Mouse (Mus musculus) small intestine, adult 2 months (tissue): ENCODE results near the gene Bcl2a1c. TPM values are rescaled to one million over a fixed set of nuclear protein-coding genes. Genes with fewer than 3 reads are reported as not detected.
"Not testable (repeated sequence)": the region's sequence is repeated elsewhere in the genome, so short reads cannot be mapped to it uniquely, and the experiment has no call there.

Source experiments
- H3K27ac ChIP-seq: fragments of 200-500 bp; 2 replicates; pipeline ENCODE4 v1.5.1; 2012; ENCODE audit warnings: low read depth, low read length, control low read depth, inconsistent platforms; ENCODE audit not compliant: insufficient read depth
- H3K27me3 ChIP-seq: fragments of 200-500 bp; 2 replicates; pipeline ENCODE4 v1.6.1; 2012; ENCODE audit warnings: mild to moderate bottlenecking, moderate library complexity, low read length, inconsistent platforms; ENCODE audit not compliant: control insufficient read depth, insufficient read depth
- H3K36me3 ChIP-seq: fragments of 200-500 bp; 2 replicates; pipeline ENCODE4 v1.6.1; 2012; ENCODE audit warnings: mild to moderate bottlenecking, low read length, control low read depth, inconsistent platforms; ENCODE audit not compliant: control insufficient read depth, insufficient read depth
- H3K4me1 ChIP-seq: fragments of 200-500 bp; 2 replicates; pipeline ENCODE4 v1.6.1; 2012; ENCODE audit warnings: low read length, inconsistent platforms, mixed read lengths; ENCODE audit not compliant: control insufficient read depth, insufficient read depth, insufficient read length
- H3K4me3 ChIP-seq: fragments of 200-500 bp; 2 replicates; pipeline ENCODE4 v1.5.1; 2012; ENCODE audit warnings: low read depth, mild to moderate bottlenecking, control low read depth, inconsistent platforms, low read length, moderate library complexity
- CTCF ChIP-seq: fragments of 200-500 bp; IDR thresholded peaks from 2 replicates; pipeline ENCODE4 v1.5.1; 2012; ENCODE audit warnings: low read depth, mild to moderate bottlenecking, control low read depth, inconsistent platforms, low read length, moderate library complexity, mixed read lengths; ENCODE audit not compliant: insufficient replicate concordance, insufficient read length; ENCODE audit errors: extremely low read depth
- POLR2A ChIP-seq: fragments of 200-500 bp; IDR thresholded peaks from 2 replicates; pipeline ENCODE4 v1.6.1; 2012; ENCODE audit warnings: low read depth, mild to moderate bottlenecking, control low read depth, inconsistent platforms, low read length, moderate library complexity
- WGBS: fragments of 180-500 bp; shearing (Covaris S2); methylation state at CpG from one replicate; pipeline ENCODE4 v1.1.7; 2018; 5-methylcytosine and 5-hydroxymethylcytosine counted together
- polyA plus RNA-seq: library from polyadenylated mRNA; depleted of rRNA; stranded (reverse); fragments of >200 nt; gene quantifications from 2 replicates; pipeline ENCODE4 v1.2.3, GENCODE M21; 2012; rRNA removed

Gene Bcl2a1c
- not detected in 2 replicates for polyA plus RNA-seq

GRCm38 (mm10) chr9:114329855-114330254, at the start of gene Bcl2a1c:
Bcl2a1c (plus strand) TSS chr9:114330135.
- WGBS, result 53% methylated on average over 9 of the region's 9 CpGs
- not testable (repeated sequence) for H3K27me3 ChIP-seq, H3K36me3 ChIP-seq, H3K4me3 ChIP-seq, H3K27ac ChIP-seq, H3K4me1 ChIP-seq

DNA sequence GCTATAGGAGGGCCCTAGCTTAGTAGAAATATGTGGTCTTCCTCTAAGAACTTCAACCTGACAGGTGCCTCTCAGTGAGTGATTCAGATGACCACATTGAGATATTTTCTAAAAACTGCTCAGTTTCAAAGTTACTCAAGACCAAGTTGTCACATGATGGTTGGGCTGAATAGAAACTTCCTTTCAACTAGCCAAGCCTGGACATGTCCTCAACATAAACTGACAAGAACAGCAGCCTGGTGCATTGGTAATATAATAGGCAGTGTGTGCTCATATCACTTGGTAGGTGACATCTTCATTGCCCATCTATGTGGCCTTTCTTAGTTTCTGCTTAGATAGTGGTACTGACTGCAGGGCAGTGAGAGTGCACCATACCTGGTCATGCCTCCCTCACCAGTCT, 24.0 kb upstream of the Bcl2a1c start:
- H3K27ac ChIP-seq, H3K27me3 ChIP-seq, H3K4me1 ChIP-seq, H3K36me3 ChIP-seq, H3K4me3 ChIP-seq: not testable (repeated sequence)

DNA sequence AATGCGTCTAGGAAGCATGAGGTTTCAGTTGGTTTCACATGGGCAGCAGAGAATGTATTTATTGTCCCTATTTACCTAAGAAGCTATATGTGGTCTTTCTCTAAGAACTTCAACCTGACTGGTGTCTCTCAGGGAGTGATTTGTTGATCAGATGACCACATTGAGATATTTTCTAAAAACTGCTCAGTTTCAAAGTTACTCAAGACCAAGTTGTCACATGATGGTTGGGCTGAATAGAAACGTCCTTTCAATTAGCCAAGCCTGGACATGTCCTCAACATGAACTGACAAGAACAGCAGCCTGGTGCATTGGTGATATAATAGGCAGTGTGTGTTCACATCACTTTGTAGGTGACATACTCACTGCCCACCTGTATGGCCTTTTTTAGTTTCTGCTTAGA, 18.2 kb upstream of the Bcl2a1c start:
- not testable (repeated sequence) for H3K4me1 ChIP-seq, H3K27me3 ChIP-seq, H3K36me3 ChIP-seq, H3K27ac ChIP-seq, H3K4me3 ChIP-seq
- 75% methylated on average over 2 of the region's 2 CpGs for WGBS

DNA sequence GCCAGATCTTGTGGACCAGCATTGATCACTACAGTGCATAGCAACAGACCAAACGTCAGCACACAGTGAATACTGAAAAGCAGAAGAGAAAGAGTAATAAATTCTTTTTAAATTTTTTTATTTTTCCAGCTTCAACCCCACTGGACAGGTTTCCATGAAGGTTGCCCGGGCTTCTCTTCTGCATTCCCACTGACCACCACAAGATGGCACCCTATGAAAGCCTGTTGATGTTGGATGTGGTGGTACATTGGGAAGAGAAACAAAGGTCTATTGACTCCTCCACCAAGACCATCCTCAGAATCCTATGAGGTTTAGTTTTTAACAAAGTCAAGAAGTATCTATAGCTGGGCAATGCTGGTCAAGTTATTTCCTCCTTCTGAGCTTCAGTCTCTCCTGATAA, 11.9 kb upstream of the Bcl2a1c start:
- no peak overlapping the region for H3K27ac ChIP-seq
- no peaks in the 10 kb centered on the region for H3K4me1 ChIP-seq
- no peaks in the 10 kb centered on the region; the same call in 1 of the 2 replicates for H3K27me3 ChIP-seq
- under 1% methylated on average over 2 of the region's 2 CpGs for WGBS
- no peaks in the 10 kb centered on the region for H3K36me3 ChIP-seq
- TF ChIP-seq POLR2A (no peak), CTCF (peak; percentile 57; the same call in 1 of the 2 replicates)
- no peak overlapping the region for H3K4me3 ChIP-seq

GRCm38 (mm10) chr9:114326011-114326748, 3.8 kb upstream of the Bcl2a1c start:
- 74% methylated on average over 3 of the region's 3 CpGs for WGBS
- no peak for TF ChIP-seq POLR2A
- no peak for TF ChIP-seq CTCF

DNA sequence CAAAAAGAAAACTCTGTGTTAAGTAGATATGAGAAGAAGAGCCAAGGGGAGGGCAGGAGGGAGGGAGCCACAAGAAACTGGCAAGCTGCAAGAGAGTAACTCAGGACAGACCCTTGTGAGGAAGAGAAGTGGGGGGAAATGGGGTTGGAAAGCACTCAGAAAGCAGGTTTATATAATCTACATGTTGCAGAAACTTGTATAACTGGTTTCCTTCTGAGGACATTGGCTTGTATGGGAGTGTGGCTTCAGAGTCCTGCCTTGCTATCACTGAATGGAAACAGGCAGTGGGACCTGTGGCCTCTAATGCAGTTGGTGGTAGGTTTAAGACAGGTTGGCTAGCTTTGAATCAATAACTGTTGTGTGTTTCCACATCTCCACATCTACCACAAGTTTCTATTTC, 1.6 kb upstream of the Bcl2a1c start:
- not testable (repeated sequence) for H3K27ac ChIP-seq, H3K4me3 ChIP-seq, H3K36me3 ChIP-seq, H3K27me3 ChIP-seq, H3K4me1 ChIP-seq

More at GRCm38 (mm10) chr9:114326011-114326748, 3.8 kb upstream of the Bcl2a1c start:
- Histone ChIP-seq H3K27ac (no peak overlapping the region), H3K27me3 (peaks cover 3% of the 10 kb centered on the region), H3K4me1 (no peaks in the 10 kb centered on the region), H3K36me3 (no peaks in the 10 kb centered on the region), H3K4me3 (no peak overlapping the region)

- Histone ChIP-seq H3K4me1 (peaks cover 6% of the 10 kb centered on the region; the same call in 1 of the 2 replicates), H3K27me3 (no peaks in the 10 kb centered on the region; the same call in 1 of the 2 replicates), H3K4me3 (peak overlapping the region; percentile 61), H3K27ac (peak overlapping the region; percentile 43; the same call in 1 of the 2 replicates), H3K36me3 (no peaks in the 10 kb centered on the region)
- WGBS, result under 1% methylated on average over 48 of the region's 48 CpGs
- no peak for TF ChIP-seq CTCF
- TF ChIP-seq POLR2A, result no peak
Measured at GRCm38 (mm10) chr9:114367783-114368470, 38.0 kb downstream of the Bcl2a1c start.

GRCm38 (mm10) chr9:114368471-114368858, 38.5 kb downstream of the Bcl2a1c start:
- no peaks in the 10 kb centered on the region for H3K36me3 ChIP-seq
- 11% methylated on average over 12 of the region's 12 CpGs for WGBS

GRCm38 (mm10) chr9:114369389-114369788, 39.5 kb downstream of the Bcl2a1c start:
- not testable (repeated sequence) for H3K27me3 ChIP-seq, H3K27ac ChIP-seq, H3K4me3 ChIP-seq, H3K36me3 ChIP-seq, H3K4me1 ChIP-seq
- WGBS, result 43% methylated on average over 5 of the region's 5 CpGs

More at GRCm38 (mm10) chr9:114368471-114368858, 38.5 kb downstream of the Bcl2a1c start:
- H3K27me3 ChIP-seq, result no peaks in the 10 kb centered on the region; the same call in 1 of the 2 replicates
- H3K4me1 ChIP-seq, result peaks cover 4% of the 10 kb centered on the region; the same call in 1 of the 2 replicates
- H3K27ac ChIP-seq, result no peak overlapping the region
- H3K4me3 ChIP-seq, result peak overlapping the region; percentile 61
- TF ChIP-seq CTCF (no peak), POLR2A (no peak)

- H3K36me3 ChIP-seq, H3K27ac ChIP-seq, H3K4me1 ChIP-seq, H3K4me3 ChIP-seq, H3K27me3 ChIP-seq: not testable (repeated sequence)
- WGBS, result 49% methylated on average over 5 of the region's 5 CpGs
Measured at GRCm38 (mm10) chr9:114371717-114372116, 41.8 kb downstream of the Bcl2a1c start.
